Mouse (Mus musculus): ENCODE results near the gene Clns1a.

The Clns1a gene

GRCm38 (mm10) chr7:97720109-97720508 lies 23.7 kb downstream of the Clns1a start:
- H3K36me3 ChIP-seq (ENCODE audit: insufficient read depth, low read length), result peaks cover 75% of the 10 kb centered on the region
- H3K9me3 ChIP-seq (ENCODE audit: low read length), result no peaks in the 10 kb centered on the region
- H3K4me3 ChIP-seq (replicated peaks; ENCODE audit: low read length), result no peak overlapping the region
- no peak for TF ChIP-seq NANOG (IDR thresholded peaks at IDR 0.05; ENCODE audit: borderline replicate concordance, low read length)
- TF ChIP-seq CTCF (conservative IDR thresholded peaks at IDR 0.05; ENCODE audit: low read length), result no peak
- TF ChIP-seq POU5F1 (IDR thresholded peaks at IDR 0.05; ENCODE audit: borderline replicate concordance, low read length), result no peak
- H3K4me1 ChIP-seq (replicated peaks; ENCODE audit: low read depth, low read length), result peaks cover 51% of the 10 kb centered on the region
- no peaks in the 10 kb centered on the region for H3K27me3 ChIP-seq (ENCODE audit: insufficient read depth, low read length)

- no peaks in the 10 kb centered on the region for H3K27me3 ChIP-seq (ENCODE audit: insufficient read depth, low read length)
- H3K9me3 ChIP-seq (ENCODE audit: low read length), result no peaks in the 10 kb centered on the region
- no peak for TF ChIP-seq NANOG (IDR thresholded peaks at IDR 0.05; ENCODE audit: borderline replicate concordance, low read length)
- TF ChIP-seq POU5F1 (IDR thresholded peaks at IDR 0.05; ENCODE audit: borderline replicate concordance, low read length), result no peak
- no peak overlapping the region for H3K4me3 ChIP-seq (replicated peaks; ENCODE audit: low read length)
- H3K4me1 ChIP-seq (replicated peaks; ENCODE audit: low read depth, low read length), result peaks cover 62% of the 10 kb centered on the region
- H3K36me3 ChIP-seq (ENCODE audit: insufficient read depth, low read length), result peaks cover 67% of the 10 kb centered on the region
These were observed 26.0 kb downstream of the Clns1a start for GRCm38 (mm10) chr7:97722278-97722918.

DNA sequence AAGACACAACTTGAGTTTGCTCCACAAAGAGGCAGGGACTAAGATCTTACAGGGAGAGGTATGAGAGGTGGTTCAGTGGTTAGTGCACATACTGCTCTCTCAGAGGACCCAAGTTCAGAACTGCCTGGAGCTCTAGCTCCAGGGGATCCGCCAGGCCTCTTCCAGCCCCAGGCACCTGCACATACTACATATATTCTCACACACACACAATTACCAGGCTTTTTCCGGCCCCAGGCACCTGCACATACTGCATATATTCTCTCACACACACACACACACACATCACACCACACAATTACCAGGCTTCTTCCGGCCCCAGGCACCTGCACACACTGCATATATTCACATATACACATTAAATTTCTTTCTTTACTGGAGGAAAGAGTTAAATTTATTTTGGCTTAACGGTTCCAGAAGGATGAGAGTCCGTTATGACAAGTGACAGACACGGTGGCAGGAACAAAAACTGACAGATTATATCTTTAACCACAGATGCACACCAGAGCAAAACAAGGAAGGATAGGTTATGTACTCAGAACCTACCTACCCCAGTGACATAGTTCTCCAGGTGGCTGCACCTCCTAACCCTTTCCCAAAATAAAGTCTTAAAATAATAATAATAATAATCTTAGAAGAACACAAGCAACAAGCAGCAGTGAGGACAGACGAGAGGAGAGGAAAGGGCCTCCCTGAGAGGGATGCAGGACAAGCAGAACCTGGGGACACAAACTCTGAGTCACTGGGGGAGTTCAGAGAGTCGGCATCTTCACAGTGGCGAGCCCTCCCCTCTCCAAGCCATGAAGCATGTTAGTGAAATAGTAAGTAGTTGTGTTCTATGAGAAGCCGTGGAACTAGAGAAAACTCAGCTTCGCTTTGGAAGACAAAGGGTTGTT lies 27.5 kb downstream of the Clns1a start:
- TF ChIP-seq CTCF (conservative IDR thresholded peaks at IDR 0.05; ENCODE audit: low read length) (no peak), NANOG (IDR thresholded peaks at IDR 0.05; ENCODE audit: borderline replicate concordance, low read length) (no peak), POU5F1 (IDR thresholded peaks at IDR 0.05; ENCODE audit: borderline replicate concordance, low read length) (no peak)
- no peaks in the 10 kb centered on the region for H3K27me3 ChIP-seq (ENCODE audit: insufficient read depth, low read length)
- H3K4me1 ChIP-seq (replicated peaks; ENCODE audit: low read depth, low read length), result peaks cover 60% of the 10 kb centered on the region
- no peaks in the 10 kb centered on the region for H3K9me3 ChIP-seq (ENCODE audit: low read length)
- H3K4me3 ChIP-seq (replicated peaks; ENCODE audit: low read length), result no peak overlapping the region
- peaks cover 58% of the 10 kb centered on the region for H3K36me3 ChIP-seq (ENCODE audit: insufficient read depth, low read length)

DNA sequence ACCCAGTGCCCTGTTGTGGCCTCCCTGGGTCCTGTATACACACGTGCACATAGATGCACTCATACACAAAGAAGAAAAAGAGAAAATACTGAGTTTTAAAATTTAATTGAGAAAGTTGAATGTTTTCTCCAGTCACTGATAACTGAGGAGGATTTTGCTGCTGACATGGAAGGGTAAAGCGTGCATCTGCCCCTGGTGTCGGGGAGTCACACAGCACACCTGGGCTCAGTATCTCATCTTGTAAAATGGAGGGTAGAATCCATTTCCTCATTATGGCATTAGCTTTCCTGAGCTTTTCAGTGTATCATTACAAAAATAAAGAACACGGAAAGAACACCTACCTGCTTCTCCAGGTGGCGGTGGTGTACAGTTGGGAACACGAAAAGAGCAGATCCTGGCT lies 29.0 kb downstream of the Clns1a start:
- peaks cover 54% of the 10 kb centered on the region for H3K4me1 ChIP-seq (replicated peaks; ENCODE audit: low read depth, low read length)
- H3K9me3 ChIP-seq (ENCODE audit: low read length), result no peaks in the 10 kb centered on the region
- no peak for TF ChIP-seq POU5F1 (IDR thresholded peaks at IDR 0.05; ENCODE audit: borderline replicate concordance, low read length)
- no peak for TF ChIP-seq CTCF (conservative IDR thresholded peaks at IDR 0.05; ENCODE audit: low read length)
- TF ChIP-seq NANOG (IDR thresholded peaks at IDR 0.05; ENCODE audit: borderline replicate concordance, low read length), result no peak
- no peaks in the 10 kb centered on the region for H3K27me3 ChIP-seq (ENCODE audit: insufficient read depth, low read length)
- H3K4me3 ChIP-seq (replicated peaks; ENCODE audit: low read length), result no peak overlapping the region
- H3K36me3 ChIP-seq (ENCODE audit: insufficient read depth, low read length), result peaks cover 54% of the 10 kb centered on the region

DNA sequence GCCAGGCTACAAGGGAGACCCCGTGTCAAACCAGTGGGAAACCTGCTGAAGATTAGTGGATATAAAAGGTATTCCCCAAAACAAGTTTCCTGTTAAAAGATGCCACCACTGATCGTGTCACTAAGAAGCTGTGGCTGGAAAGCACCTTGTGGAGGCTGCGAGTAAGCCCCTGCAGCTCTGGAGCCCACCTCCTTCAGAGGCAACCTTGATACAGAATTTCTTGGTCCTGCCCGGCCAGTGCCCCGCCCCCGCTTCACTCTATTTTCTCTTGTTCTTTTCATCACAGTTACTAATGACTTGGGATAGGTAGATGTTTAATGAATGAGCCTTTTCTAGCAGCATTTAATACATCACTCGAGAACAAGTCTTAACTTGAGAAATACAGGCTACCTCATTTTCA lies 29.6 kb downstream of the Clns1a start:
- Histone ChIP-seq H3K4me1 (replicated peaks; ENCODE audit: low read depth, low read length) (peaks cover 48% of the 10 kb centered on the region), H3K9me3 (ENCODE audit: low read length) (no peaks in the 10 kb centered on the region), H3K4me3 (replicated peaks; ENCODE audit: low read length) (no peak overlapping the region), H3K36me3 (ENCODE audit: insufficient read depth, low read length) (peaks cover 47% of the 10 kb centered on the region), H3K27me3 (ENCODE audit: insufficient read depth, low read length) (no peaks in the 10 kb centered on the region)
- no peak for TF ChIP-seq NANOG (IDR thresholded peaks at IDR 0.05; ENCODE audit: borderline replicate concordance, low read length)

GRCm38 (mm10) chr7:97726778-97727177 lies 30.3 kb downstream of the Clns1a start:
- no peaks in the 10 kb centered on the region for H3K9me3 ChIP-seq (ENCODE audit: low read length)
- peaks cover 44% of the 10 kb centered on the region for H3K4me1 ChIP-seq (replicated peaks; ENCODE audit: low read depth, low read length)
- no peak overlapping the region for H3K4me3 ChIP-seq (replicated peaks; ENCODE audit: low read length)
- no peaks in the 10 kb centered on the region for H3K27me3 ChIP-seq (ENCODE audit: insufficient read depth, low read length)
- H3K36me3 ChIP-seq (ENCODE audit: insufficient read depth, low read length), result peaks cover 44% of the 10 kb centered on the region
- TF ChIP-seq NANOG (IDR thresholded peaks at IDR 0.05; ENCODE audit: borderline replicate concordance, low read length), result no peak
- TF ChIP-seq CTCF (conservative IDR thresholded peaks at IDR 0.05; ENCODE audit: low read length), result no peak
- TF ChIP-seq POU5F1 (IDR thresholded peaks at IDR 0.05; ENCODE audit: borderline replicate concordance, low read length), result no peak

DNA sequence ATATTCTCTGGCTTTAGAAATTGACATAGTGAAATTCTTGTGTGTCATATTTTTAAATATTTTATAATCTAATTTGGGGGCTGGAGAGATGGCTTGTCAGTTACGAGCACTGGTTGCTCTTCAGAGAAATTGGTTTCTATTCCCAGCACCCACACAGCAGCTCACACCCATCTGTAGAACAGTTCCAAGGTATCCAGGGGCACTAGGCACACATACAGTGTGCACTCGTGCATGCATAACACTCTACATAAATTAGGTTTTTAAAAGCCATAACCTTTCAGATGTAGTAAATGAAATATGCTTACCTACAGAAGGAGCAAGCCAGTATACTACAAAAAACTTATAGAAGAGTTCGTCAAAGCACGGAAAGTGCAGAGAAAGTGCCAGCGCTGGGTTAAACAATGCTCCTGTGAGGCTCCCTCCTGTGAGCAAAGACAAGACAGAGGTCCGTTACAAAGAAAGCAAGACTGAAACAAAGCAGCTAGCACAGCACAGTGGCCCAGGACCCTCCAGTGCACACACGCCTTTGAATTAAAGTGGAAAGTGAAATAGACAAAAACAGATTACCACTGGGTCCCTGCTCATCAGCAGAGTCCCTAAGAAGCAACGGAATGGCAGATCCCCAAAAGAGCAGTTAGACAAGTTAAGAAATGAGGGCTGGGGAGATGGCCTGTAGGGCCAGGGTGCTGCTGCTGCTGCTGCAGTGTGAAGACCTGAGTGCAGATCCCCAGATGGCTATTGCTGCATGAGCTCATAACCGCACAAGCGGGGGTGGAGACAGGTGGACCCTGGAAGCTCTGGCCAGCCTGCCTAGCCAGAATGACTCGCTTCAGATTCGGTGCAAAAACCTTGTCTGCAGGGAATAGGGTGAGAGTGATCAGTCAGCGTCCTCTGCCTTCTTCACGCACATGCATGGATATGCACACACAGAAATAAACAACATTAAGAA lies 32.5 kb downstream of the Clns1a start:
- H3K9me3 ChIP-seq (ENCODE audit: low read length), result no peaks in the 10 kb centered on the region
- H3K36me3 ChIP-seq (ENCODE audit: insufficient read depth, low read length), result peaks cover 25% of the 10 kb centered on the region
- no peak for TF ChIP-seq POU5F1 (IDR thresholded peaks at IDR 0.05; ENCODE audit: borderline replicate concordance, low read length)
- TF ChIP-seq NANOG (IDR thresholded peaks at IDR 0.05; ENCODE audit: borderline replicate concordance, low read length), result no peak
- no peak for TF ChIP-seq CTCF (conservative IDR thresholded peaks at IDR 0.05; ENCODE audit: low read length)
- H3K4me1 ChIP-seq (replicated peaks; ENCODE audit: low read depth, low read length), result peaks cover 44% of the 10 kb centered on the region
- H3K27me3 ChIP-seq (ENCODE audit: insufficient read depth, low read length), result no peaks in the 10 kb centered on the region
- no peak overlapping the region for H3K4me3 ChIP-seq (replicated peaks; ENCODE audit: low read length)

DNA sequence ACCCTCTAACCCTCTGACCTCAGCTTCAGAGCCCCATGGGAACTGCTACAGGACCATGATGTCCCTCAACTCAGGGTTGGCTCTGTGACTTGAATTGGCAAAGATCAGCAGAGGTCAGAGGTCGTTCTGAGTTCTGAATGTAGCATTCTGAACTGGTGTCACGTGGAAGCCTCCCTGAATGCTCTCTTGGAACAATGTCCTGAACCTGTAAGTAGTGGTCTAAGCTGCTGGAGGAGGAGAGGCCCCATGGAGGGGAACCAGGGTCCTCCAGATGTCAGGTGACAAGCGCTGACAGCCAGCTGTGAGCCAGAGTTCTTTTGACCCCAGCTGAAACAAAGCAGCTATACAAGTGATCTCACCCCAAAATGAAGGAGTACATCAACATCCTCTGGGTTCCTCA lies 34.0 kb downstream of the Clns1a start:
- no peak overlapping the region for H3K4me3 ChIP-seq (replicated peaks; ENCODE audit: low read length)
- H3K27me3 ChIP-seq (ENCODE audit: insufficient read depth, low read length), result peaks cover 6% of the 10 kb centered on the region
- H3K4me1 ChIP-seq (replicated peaks; ENCODE audit: low read depth, low read length), result peaks cover 41% of the 10 kb centered on the region
- peaks cover 13% of the 10 kb centered on the region for H3K36me3 ChIP-seq (ENCODE audit: insufficient read depth, low read length)
- no peaks in the 10 kb centered on the region for H3K9me3 ChIP-seq (ENCODE audit: low read length)
- TF ChIP-seq CTCF (conservative IDR thresholded peaks at IDR 0.05; ENCODE audit: low read length) (no peak), POU5F1 (IDR thresholded peaks at IDR 0.05; ENCODE audit: borderline replicate concordance, low read length) (no peak), NANOG (IDR thresholded peaks at IDR 0.05; ENCODE audit: borderline replicate concordance, low read length) (no peak)

Data from E14TG2a.4 (cell line).